Mouse (Mus musculus): ENCODE data around the gene Asna1.

Gene Asna1

GRCm38 (mm10) chr8:84989311-84989731 lies 35.8 kb downstream of the Asna1 start:
- peak in 1 of 2 experiments; percentile 56 for DNase-seq

- DNase-seq, result no peak
These were observed 37.2 kb downstream of the Asna1 start for GRCm38 (mm10) chr8:84987903-84988302.

- DNase-seq, result no peak
These were observed 37.7 kb downstream of the Asna1 start for GRCm38 (mm10) chr8:84987388-84987787.

GRCm38 (mm10) chr8:84986379-84986945 lies 38.6 kb downstream of the Asna1 start:
- no peak for DNase-seq

- peak; percentile 90 to 92 for DNase-seq
These were observed 39.2 kb downstream of the Asna1 start for GRCm38 (mm10) chr8:84985684-84986378.

GRCm38 (mm10) chr8:84985049-84985683 lies 39.9 kb downstream of the Asna1 start:
- no peak for DNase-seq

GRCm38 (mm10) chr8:84984294-84985048 lies 40.6 kb downstream of the Asna1 start:
- peak in 1 of 2 experiments; percentile 35 for DNase-seq

- no peak for DNase-seq
These were observed 42.5 kb downstream of the Asna1 start for GRCm38 (mm10) chr8:84982499-84983011.

GRCm38 (mm10) chr8:84981644-84982498 lies 43.2 kb downstream of the Asna1 start:
- no peak for DNase-seq

GRCm38 (mm10) chr8:84980622-84981358 lies 44.3 kb downstream of the Asna1 start:
- peak in 1 of 2 experiments; percentile 31 for DNase-seq

GRCm38 (mm10) chr8:84979599-84980421 lies 45.3 kb downstream of the Asna1 start:
- DNase-seq, result peak; percentile 79 to 82

GRCm38 (mm10) chr8:84978248-84978940 lies 46.7 kb downstream of the Asna1 start, which contains the start of gene Junb:
TSS of gene Junb (minus strand) at chr8:84978718.
- peak; percentile 92 to 97 for DNase-seq

- peak; percentile 82 to 84 for DNase-seq
These were observed 47.4 kb downstream of the Asna1 start for GRCm38 (mm10) chr8:84977435-84978247.

GRCm38 (mm10) chr8:84976763-84977434 lies 48.2 kb downstream of the Asna1 start:
- no peak for DNase-seq

GRCm38 (mm10) chr8:84976031-84976762 lies 48.9 kb downstream of the Asna1 start:
- DNase-seq, result peak; percentile 92 to 93

GRCm38 (mm10) chr8:84975434-84975833 lies 49.6 kb downstream of the Asna1 start:
- DNase-seq, result peak; percentile 83 to 84

- no peak for DNase-seq
These were observed 50.4 kb downstream of the Asna1 start for GRCm38 (mm10) chr8:84974543-84975142.

Measured in thymus, postnatal 36 days (tissue).